Mouse (Mus musculus) liver, embryonic 11.5 days (tissue): Measurements from ENCODE around the gene Dll1. TPM values are rescaled to one million over a fixed set of nuclear protein-coding genes. Genes with fewer than 3 reads are reported as not detected.

ENCODE experiments used
- ATAC-seq: fragments of 200-750 bp; cut with Nextera tagmentation; replicated peaks from 2 replicates; pipeline ENCODE4 v1.8.0; 2017; ENCODE audit warnings: moderate number of reproducible peaks, mild to moderate bottlenecking, moderate TSS enrichment, moderate library complexity; ENCODE audit not compliant: low FRiP score
- DNase-seq: peaks from one replicate; pipeline ENCODE4 v3.0.0-alpha.2; 2017; ENCODE audit warnings: low spot score
- H3K27ac ChIP-seq: fragments of 300-500 bp; sonication (generic); 2 replicates; pipeline ENCODE4 v1.5.1; 2014; ENCODE audit warnings: mild to moderate bottlenecking, low read depth, low read length, control low read depth
- H3K27me3 ChIP-seq: fragments of 300-500 bp; sonication (generic); replicated peaks from 2 replicates; pipeline ENCODE4 v1.6.1; 2014; ENCODE audit warnings: low read length, mixed read lengths; ENCODE audit not compliant: control insufficient read depth, insufficient read depth
- H3K36me3 ChIP-seq: fragments of 300-500 bp; sonication (generic); 2 replicates; pipeline ENCODE4 v1.6.1; 2014; ENCODE audit warnings: mild to moderate bottlenecking, low read length, moderate library complexity, mixed read lengths; ENCODE audit not compliant: control insufficient read depth, insufficient read depth
- H3K4me1 ChIP-seq: fragments of 300-500 bp; sonication (generic); replicated peaks from 2 replicates; pipeline ENCODE4 v1.6.1; 2014; ENCODE audit warnings: low read length, mixed read lengths; ENCODE audit not compliant: control insufficient read depth, insufficient read depth
- H3K4me2 ChIP-seq: fragments of 300-500 bp; sonication (generic); 2 replicates; pipeline ENCODE4 v1.6.1; 2014; ENCODE audit warnings: mild to moderate bottlenecking, control low read depth, moderate library complexity
- H3K4me3 ChIP-seq: fragments of 300-500 bp; sonication (generic); 2 replicates; pipeline ENCODE4 v1.5.1; 2014; ENCODE audit warnings: low read depth, low read length, control low read depth
- H3K9ac ChIP-seq: fragments of 300-500 bp; sonication (generic); 2 replicates; pipeline ENCODE4 v1.6.1; 2014; ENCODE audit warnings: low read depth, low read length, control low read depth
- H3K9me3 ChIP-seq: fragments of 300-500 bp; sonication (generic); 2 replicates; pipeline ENCODE4 v1.6.1; 2016; ENCODE audit warnings: low read length, inconsistent platforms, mixed read lengths; ENCODE audit not compliant: control insufficient read depth
- WGBS: fragments of 180-500 bp; shearing (Covaris S2); extraction: QIAGEN DNeasy Blood & Tissue Kit; methylation state at CpG from one replicate; pipeline ENCODE4 v1.1.7; 2014; 5-methylcytosine and 5-hydroxymethylcytosine counted together
- polyA plus RNA-seq: library from polyadenylated mRNA; unstranded; fragments of >200 nt; fragmentation: Nextera tagmentation; extraction: Ambion mirVana; gene quantifications from 2 replicates; pipeline ENCODE4 v1.2.1, GENCODE M21; 2014

Gene Dll1
- polyA plus RNA-seq, 1 experiment from 2014 or later: 2.2 TPM

DNA sequence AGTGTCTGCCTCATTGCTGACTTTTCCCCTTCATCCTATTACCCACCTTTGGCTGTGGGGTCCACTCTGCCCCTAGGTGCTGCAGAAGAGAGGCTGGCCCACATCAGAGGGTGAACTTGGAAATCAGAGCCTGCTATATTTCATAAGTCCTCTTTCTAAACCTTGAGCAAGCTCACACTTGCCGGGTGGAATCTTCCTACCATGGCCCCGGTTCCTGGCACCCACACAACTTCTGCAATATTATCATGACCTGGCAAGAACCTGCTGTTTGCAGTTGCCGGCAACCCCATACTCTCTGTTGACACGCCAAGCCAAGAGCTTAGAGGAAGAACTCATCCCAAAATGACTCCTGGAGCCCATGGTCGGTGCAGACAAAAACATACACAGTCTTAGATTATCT lies 49.6 kb downstream of the Dll1 start:
- ATAC-seq (no peak), DNase-seq (no peak)
- Histone ChIP-seq H3K9me3 (no peaks in the 10 kb centered on the region), H3K27me3 (no peaks in the 10 kb centered on the region), H3K9ac (no peak overlapping the region), H3K36me3 (no peaks in the 10 kb centered on the region), H3K4me2 (no peak overlapping the region), H3K4me1 (no peaks in the 10 kb centered on the region), H3K27ac (no peak overlapping the region), H3K4me3 (no peak overlapping the region)
- 68% methylated on average over 5 of the region's 5 CpGs for WGBS

DNA sequence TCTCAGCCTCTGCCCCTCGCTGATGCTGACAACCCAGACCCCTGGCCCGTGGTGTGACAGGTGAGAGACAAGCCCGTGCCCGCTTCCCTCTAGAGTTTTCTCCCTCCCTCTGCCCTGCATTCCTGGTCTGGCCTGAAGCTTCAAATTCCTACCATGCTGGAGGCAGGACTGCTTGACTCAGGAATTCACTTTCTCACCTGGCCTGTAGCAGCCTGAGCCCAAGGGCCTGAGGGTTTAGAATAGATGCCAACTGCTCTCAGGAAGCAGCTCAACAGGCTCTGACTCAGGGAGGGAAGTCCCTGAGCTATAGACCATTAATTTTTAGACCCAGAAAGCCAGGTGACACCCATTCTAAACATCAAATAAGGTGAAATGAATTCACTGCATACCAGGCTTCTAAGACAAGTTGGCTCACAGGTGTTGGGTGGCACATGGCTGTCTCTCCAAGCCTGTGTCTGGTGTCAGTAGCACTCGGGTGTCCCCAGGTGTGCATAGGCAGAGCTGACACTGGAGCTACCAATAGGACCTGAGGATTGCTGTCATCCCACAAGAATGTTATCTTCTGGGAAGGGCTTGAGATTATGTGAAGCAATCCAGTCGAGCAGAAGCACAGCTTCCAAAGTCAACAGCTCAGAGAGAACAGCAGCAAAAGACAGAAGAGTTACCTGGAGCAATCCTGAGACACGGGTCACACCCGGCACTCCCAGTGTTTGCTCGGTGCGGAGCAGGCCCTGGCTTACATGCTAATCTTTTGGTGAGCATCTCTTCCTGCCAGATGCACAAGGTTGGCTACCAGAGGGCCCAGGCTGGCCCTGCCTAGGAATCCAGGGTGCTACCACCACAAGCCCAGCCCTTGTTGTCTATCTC lies 50.5 kb downstream of the Dll1 start:
- Histone ChIP-seq H3K4me1 (no peaks in the 10 kb centered on the region), H3K9ac (no peak overlapping the region), H3K27ac (no peak overlapping the region), H3K4me3 (no peak overlapping the region), H3K4me2 (no peak overlapping the region), H3K27me3 (no peaks in the 10 kb centered on the region), H3K9me3 (no peaks in the 10 kb centered on the region), H3K36me3 (no peaks in the 10 kb centered on the region)
- 66% methylated on average over 10 of the region's 10 CpGs for WGBS
- no peak for DNase-seq
- ATAC-seq: no peak

- no peaks in the 10 kb centered on the region for H3K9me3 ChIP-seq
- whole genome bisulfite sequencing: 72% methylated on average over 9 of the region's 9 CpGs
- no peak overlapping the region for H3K4me3 ChIP-seq
- no peaks in the 10 kb centered on the region for H3K4me1 ChIP-seq
- no peak overlapping the region for H3K27ac ChIP-seq
- ATAC-seq (no peak), DNase-seq (no peak)
- H3K4me2 ChIP-seq: no peak overlapping the region
- no peak overlapping the region for H3K9ac ChIP-seq
- H3K36me3 ChIP-seq: no peaks in the 10 kb centered on the region
- no peaks in the 10 kb centered on the region for H3K27me3 ChIP-seq
These were observed 53.4 kb downstream of the Dll1 start for GRCm38 (mm10) chr17:15323191-15323834.

Other genes with a start within 250 kb of the Dll1 start
- 13.0 and 15.3 TPM in 2 replicates for gene Fam120b, start 19.3 kb upstream of the Dll1 start, polyA plus RNA-seq
- gene Psmb1, start 122.9 kb upstream of the Dll1 start, polyA plus RNA-seq: 251 and 252 TPM in 2 replicates
- gene Tbp, start 123.0 kb upstream of the Dll1 start, polyA plus RNA-seq: 54.3 and 56.3 TPM in 2 replicates
- 58.2 and 64.0 TPM in 2 replicates for gene Pdcd2, start 150.4 kb upstream of the Dll1 start, polyA plus RNA-seq
- gene Prdm9, start 187.5 kb upstream of the Dll1 start, polyA plus RNA-seq: 0.70 and 1.1 TPM in 2 replicates